Mouse (Mus musculus): Measurements from ENCODE around the gene Cacna1c. TPM values are rescaled to one million over a fixed set of nuclear protein-coding genes. Genes with fewer than 3 reads are reported as not detected.

Cacna1c gene
- polyA plus RNA-seq, 1 experiment from 2014 or later: 4.8 TPM

- TF ChIP-seq CTCF (IDR thresholded peaks at IDR 0.05) (peak; percentile 12; the same call in 1 of the 2 replicates), EP300 (IDR thresholded peaks at IDR 0.05) (no peak)
- no peaks in the 10 kb centered on the region for H3K36me3 ChIP-seq (ENCODE audit: insufficient read depth, low read length)
- peak overlapping the region; percentile 54 for H3K4me3 ChIP-seq (ENCODE audit: low read depth, low read length)
- peak overlapping the region; percentile 97 for H3K4me2 ChIP-seq (replicated peaks; ENCODE audit: low read depth, low read length)
- H3K27ac ChIP-seq (ENCODE audit: low read length): peak overlapping the region; percentile 64
- peak overlapping the region; percentile 46 for H3K9ac ChIP-seq (replicated peaks; ENCODE audit: low read depth)
- ATAC-seq: 0 out of 2 replicates have a peak, but pooled peaks have one; percentile 1
- under 1% methylated on average over 58 of the region's 58 CpGs for WGBS
- no peaks in the 10 kb centered on the region for H3K27me3 ChIP-seq (replicated peaks; ENCODE audit: insufficient read depth, low read length)
- no peaks in the 10 kb centered on the region for H3K4me1 ChIP-seq (ENCODE audit: insufficient read depth, low read depth, low read length)
- peak; percentile 48 for DNase-seq (ENCODE audit: low spot score)
- no peaks in the 10 kb centered on the region for H3K9me3 ChIP-seq (ENCODE audit: low read length)
Measured at GRCm38 (mm10) chr6:119107856-119108465, 88.3 kb downstream of the Cacna1c start.

DNA sequence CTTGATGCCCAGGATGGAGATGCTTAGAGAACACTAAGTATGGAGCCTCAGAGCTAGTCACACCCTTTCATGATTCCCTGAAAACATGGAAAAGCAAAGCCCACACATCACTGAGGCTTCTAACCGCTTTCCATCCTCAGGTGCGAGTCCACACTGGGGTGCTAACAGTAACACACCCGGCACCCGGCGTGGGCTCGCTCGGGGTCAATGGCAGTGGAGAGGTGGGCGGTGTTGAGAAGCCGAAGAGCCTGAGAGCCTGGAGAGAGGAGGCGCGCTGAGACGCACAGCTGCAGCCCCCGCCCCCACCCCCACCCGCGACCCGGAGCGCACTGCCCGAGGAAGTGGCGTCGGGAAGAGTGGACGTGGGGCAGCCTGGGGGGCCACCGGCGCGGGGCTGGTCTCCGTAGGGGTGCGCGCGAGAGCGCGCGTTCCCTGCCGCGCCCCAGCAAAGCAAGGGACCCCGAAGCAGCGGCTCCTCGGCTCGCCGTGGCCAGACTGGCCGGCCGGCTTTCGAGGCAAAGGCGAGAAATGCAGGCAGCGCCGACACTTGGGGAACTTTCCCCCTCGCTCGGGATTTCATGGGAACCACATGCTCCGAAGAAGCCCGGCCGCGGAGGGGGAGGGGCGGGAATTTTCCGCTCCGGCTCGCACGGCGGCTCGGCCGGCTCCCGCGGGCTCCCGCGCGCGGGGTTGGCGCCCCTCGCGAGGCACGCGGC lies 88.9 kb downstream of the Cacna1c start:
- no peaks in the 10 kb centered on the region for H3K4me1 ChIP-seq (ENCODE audit: insufficient read depth, low read depth, low read length)
- no peaks in the 10 kb centered on the region for H3K27me3 ChIP-seq (replicated peaks; ENCODE audit: insufficient read depth, low read length)
- H3K9me3 ChIP-seq (ENCODE audit: low read length): no peaks in the 10 kb centered on the region
- DNase-seq (ENCODE audit: low spot score) (peak; percentile 68), ATAC-seq (peak; percentile 25)
- no peaks in the 10 kb centered on the region for H3K36me3 ChIP-seq (ENCODE audit: insufficient read depth, low read length)
- WGBS: 1% methylated on average over 46 of the region's 69 CpGs
- peak overlapping the region; percentile 64 for H3K27ac ChIP-seq (ENCODE audit: low read length)
- peak overlapping the region; percentile 97 for H3K4me2 ChIP-seq (replicated peaks; ENCODE audit: low read depth, low read length)
- H3K4me3 ChIP-seq (ENCODE audit: low read depth, low read length): peak overlapping the region; percentile 54
- TF ChIP-seq CTCF (IDR thresholded peaks at IDR 0.05): no peak
- no peak for TF ChIP-seq EP300 (IDR thresholded peaks at IDR 0.05)
- H3K9ac ChIP-seq (replicated peaks; ENCODE audit: low read depth): peak overlapping the region; percentile 46

GRCm38 (mm10) chr6:119106726-119107125 lies 89.5 kb downstream of the Cacna1c start:
- no peaks in the 10 kb centered on the region for H3K9me3 ChIP-seq (ENCODE audit: low read length)

GRCm38 (mm10) chr6:119105651-119106595 lies 90.3 kb downstream of the Cacna1c start:
- TF ChIP-seq CTCF (IDR thresholded peaks at IDR 0.05) (no peak), EP300 (IDR thresholded peaks at IDR 0.05) (no peak)
- Histone ChIP-seq H3K4me1 (ENCODE audit: insufficient read depth, low read depth, low read length) (no peaks in the 10 kb centered on the region), H3K4me2 (replicated peaks; ENCODE audit: low read depth, low read length) (peak overlapping the region; percentile 97), H3K9ac (replicated peaks; ENCODE audit: low read depth) (no peak overlapping the region), H3K36me3 (ENCODE audit: insufficient read depth, low read length) (no peaks in the 10 kb centered on the region), H3K9me3 (ENCODE audit: low read length) (no peaks in the 10 kb centered on the region), H3K27ac (ENCODE audit: low read length) (no peak overlapping the region), H3K27me3 (replicated peaks; ENCODE audit: insufficient read depth, low read length) (no peaks in the 10 kb centered on the region), H3K4me3 (ENCODE audit: low read depth, low read length) (peak overlapping the region; percentile 54; the same call in 1 of the 2 replicates)
- WGBS: 49% methylated on average over 11 of the region's 11 CpGs
- DNase-seq (ENCODE audit: low spot score) (no peak), ATAC-seq (no peak)

More at GRCm38 (mm10) chr6:119106726-119107125, 89.5 kb downstream of the Cacna1c start:
- no peaks in the 10 kb centered on the region for H3K4me1 ChIP-seq (ENCODE audit: insufficient read depth, low read depth, low read length)
- ATAC-seq (no peak), DNase-seq (ENCODE audit: low spot score) (no peak)
- H3K4me2 ChIP-seq (replicated peaks; ENCODE audit: low read depth, low read length): peak overlapping the region; percentile 97
- H3K9ac ChIP-seq (replicated peaks; ENCODE audit: low read depth): no peak overlapping the region
- WGBS: 23% methylated on average over 7 of the region's 7 CpGs
- no peaks in the 10 kb centered on the region for H3K27me3 ChIP-seq (replicated peaks; ENCODE audit: insufficient read depth, low read length)
- H3K27ac ChIP-seq (ENCODE audit: low read length): no peak overlapping the region
- TF ChIP-seq EP300 (IDR thresholded peaks at IDR 0.05) (no peak), CTCF (IDR thresholded peaks at IDR 0.05) (no peak)
- no peaks in the 10 kb centered on the region for H3K36me3 ChIP-seq (ENCODE audit: insufficient read depth, low read length)
- H3K4me3 ChIP-seq (ENCODE audit: low read depth, low read length): peak overlapping the region; percentile 54

- H3K27me3 ChIP-seq (replicated peaks; ENCODE audit: insufficient read depth, low read length): no peaks in the 10 kb centered on the region
- no peak overlapping the region for H3K9ac ChIP-seq (replicated peaks; ENCODE audit: low read depth)
- DNase-seq (ENCODE audit: low spot score) (peak; percentile 87), ATAC-seq (0 out of 2 replicates have a peak, but pooled peaks have one; percentile 15)
- no peaks in the 10 kb centered on the region for H3K9me3 ChIP-seq (ENCODE audit: low read length)
- peak; percentile 95 for TF ChIP-seq CTCF (IDR thresholded peaks at IDR 0.05)
- no peak for TF ChIP-seq EP300 (IDR thresholded peaks at IDR 0.05)
- H3K36me3 ChIP-seq (ENCODE audit: insufficient read depth, low read length): no peaks in the 10 kb centered on the region
- H3K27ac ChIP-seq (ENCODE audit: low read length): no peak overlapping the region
- 31% methylated on average over 8 of the region's 8 CpGs for WGBS
- no peak overlapping the region for H3K4me3 ChIP-seq (ENCODE audit: low read depth, low read length)
- H3K4me1 ChIP-seq (ENCODE audit: insufficient read depth, low read depth, low read length): no peaks in the 10 kb centered on the region
- H3K4me2 ChIP-seq (replicated peaks; ENCODE audit: low read depth, low read length): no peak overlapping the region
Measured at GRCm38 (mm10) chr6:119104246-119104645, 92.0 kb downstream of the Cacna1c start.

Data from lung, postnatal 0 days (tissue).